Mouse (Mus musculus) heart, postnatal 36 days (tissue): Measurements from ENCODE around the gene Gxylt2. TPM values are rescaled to one million over a fixed set of nuclear protein-coding genes. Genes with fewer than 3 reads are reported as not detected.
A peak's percentile ranks its signal among the peaks of the same experiment; 100 is the strongest.

ENCODE experiments used
- DNase-seq, 2 experiments: peaks; one replicate each; pipeline ENCODE4 v3.0.0; 2021 to 2022
- intact Hi-C: fragments of 180-260 bp; cut with DNase I; formaldehyde crosslinking; loops from one replicate; pipeline ENCODE4 v1.15.1; 2025
- total RNA-seq, 2 experiments: library from RNA; stranded (reverse); gene quantifications; 2 replicates each; pipeline ENCODE4 v1.2.3; 2021

Gene Gxylt2
- total RNA-seq, 2 experiments from 2014 or later: 3.1 TPM

DNA sequence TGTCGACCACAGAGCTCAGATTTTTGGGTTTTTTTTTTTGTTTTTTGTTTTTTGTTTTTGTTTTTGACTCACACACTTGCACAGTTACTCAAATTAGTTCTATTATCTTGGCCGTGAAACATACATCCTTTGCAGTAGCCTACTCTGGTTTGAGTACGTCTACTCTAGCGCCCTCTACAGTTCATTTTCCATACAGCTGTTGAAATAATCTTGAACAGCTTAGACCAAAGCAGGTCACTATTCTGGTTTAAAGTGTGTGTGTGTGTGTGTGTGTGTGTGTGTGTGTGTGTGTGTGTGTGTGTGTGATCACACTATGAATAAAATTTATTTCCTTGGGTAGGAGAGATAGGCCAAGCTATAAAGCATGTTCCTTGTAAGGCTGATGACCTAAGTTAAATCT, 5.6 kb downstream of the Gxylt2 start:
- no peak for DNase-seq
- intact Hi-C loops: no loop called here

DNA sequence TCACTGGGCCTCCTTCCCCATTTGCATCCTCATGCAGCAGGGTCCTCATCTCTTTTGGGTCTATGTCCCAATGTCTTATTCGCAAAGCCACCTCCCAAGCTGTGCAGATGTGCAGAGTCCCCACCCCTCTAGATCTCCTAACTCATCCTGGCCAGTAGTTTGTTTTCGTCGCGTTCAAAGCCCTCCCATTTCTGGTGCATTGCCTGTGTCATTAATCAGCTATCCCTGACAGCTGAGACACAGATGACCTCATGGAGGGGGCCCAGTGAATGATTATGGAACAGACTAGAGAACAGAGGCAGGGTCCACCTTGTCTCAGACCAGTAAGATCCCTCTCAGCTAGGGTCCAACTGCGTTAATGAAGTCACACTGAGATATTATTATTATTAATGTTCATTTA, 6.3 kb downstream of the Gxylt2 start:
- DNase-seq: no peak
- intact Hi-C loops: no loop called here

DNA sequence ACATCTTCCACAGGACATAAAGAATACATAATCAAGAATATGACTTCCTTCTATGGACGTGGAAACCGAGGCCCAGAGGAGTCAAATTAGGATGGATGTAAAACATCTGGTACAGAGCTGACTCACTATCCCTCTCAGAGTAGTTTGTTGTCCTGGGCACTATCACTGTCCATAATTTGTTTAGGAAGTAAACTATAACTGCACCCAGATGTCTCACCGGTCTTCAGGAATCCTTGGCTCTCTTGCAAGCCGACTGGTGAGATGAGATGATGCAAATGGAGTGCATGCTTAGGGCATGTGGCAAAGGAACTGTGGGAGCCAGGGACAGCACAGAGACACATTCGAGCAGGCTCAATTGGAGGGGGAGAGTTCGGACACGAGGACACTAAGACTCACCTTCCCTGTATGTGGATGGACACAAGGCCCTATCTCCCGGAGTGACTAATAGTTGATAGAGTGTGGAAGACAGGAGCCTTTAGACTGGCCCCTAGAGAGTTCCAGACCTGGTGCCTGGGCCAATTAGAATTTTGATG, 10.8 kb downstream of the Gxylt2 start:
- intact Hi-C loops: no loop called here
- DNase-seq: no peak

DNA sequence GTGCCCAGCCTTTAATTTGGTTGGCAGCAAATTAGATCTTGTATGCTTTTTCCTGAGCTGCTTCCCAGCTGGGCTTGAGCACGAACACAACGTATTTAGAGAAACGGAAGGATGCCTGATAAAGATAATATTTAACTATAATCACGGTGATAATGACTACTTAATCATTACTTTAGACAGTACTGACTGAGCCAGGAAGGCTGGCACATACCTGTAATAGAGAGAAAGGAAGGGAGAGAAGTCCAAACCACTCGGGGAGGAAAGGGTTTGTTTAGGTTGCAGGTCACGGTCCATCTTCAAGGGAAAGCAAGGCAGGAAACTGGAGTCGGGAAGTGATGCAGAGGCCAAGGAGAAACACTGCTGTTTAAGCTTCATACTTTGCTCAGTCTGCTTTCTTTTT, 11.6 kb downstream of the Gxylt2 start:
- intact Hi-C loops: no loop called here
- DNase-seq: no peak

DNA sequence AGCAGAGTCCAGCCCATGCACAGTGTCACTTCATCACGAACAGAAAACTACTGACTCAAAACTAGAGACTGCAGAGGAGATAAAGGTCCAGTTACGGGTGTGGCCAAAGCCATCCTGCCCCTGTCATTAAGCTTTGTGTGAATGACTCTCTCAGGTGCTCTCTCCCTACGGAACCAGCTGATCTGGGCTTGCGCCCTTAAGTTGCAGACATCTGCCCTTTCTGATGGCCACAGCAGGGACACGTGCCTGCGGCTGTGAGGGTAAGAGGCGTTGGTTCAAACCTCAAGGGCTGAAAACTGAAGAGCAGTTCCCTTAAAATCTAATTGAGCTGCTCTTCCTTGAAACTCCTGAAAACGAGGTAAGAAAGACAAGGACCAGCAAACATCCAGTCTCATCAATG, 12.3 kb downstream of the Gxylt2 start:
- intact Hi-C loops: no loop called here
- DNase-seq: no peak

DNA sequence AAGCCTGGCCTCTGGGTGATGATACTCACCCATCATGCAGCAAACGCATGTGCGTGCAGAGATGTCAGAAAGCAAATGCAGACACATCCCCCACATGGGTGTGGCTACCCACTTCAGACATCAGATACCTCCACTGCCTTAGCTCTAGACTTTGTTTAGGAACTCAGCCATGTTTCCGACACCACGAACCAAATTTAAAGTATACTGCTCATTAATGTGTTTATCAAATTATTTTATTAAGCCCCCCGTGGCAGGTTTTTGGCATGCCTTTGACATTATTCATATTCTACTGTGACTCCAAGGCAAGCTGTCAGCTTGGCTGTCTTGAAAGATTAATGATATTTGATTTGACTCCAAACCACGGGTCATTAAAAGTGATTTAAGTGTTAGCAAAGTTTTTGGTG, 15.6 kb downstream of the Gxylt2 start:
- intact Hi-C loops: no loop called here
- no peak for DNase-seq

DNA sequence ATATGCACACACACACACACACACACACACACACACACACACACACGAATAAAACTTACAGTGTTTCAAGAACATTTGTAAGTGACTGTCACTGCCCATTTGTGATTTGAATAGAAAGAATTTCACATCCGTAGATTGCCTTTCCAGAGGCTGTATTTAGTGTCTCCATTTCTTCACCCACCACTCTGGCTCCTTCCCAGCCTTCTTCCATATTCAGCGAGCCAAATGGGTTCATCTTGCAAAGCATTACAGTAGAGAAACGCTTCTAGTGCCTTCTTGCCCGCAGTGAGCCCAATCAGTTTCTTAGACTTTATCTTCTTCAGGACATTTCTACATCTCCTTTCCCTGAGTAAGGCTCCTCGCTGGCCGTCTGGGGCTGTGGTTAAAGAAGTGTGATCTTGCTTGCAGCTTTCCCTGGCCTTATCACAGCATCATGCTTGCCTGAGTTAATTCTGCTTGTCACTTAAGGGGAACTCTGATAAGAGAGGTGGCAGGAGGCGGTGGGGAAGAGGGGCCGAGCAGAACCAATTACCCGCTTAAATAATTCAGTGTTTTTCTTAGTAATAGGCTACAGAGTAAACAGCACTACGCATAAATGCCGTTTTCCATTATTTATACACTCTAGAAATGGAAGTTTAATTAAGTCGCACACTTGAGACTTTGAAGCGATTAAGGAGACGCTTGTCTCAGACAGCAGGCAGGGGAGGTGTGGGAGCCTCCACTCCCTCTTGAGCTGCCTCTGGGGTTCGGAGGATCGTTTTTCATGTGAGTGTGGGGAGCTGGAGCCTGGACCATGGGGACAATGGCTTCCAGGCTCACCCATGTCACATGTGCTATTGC, 16.6 kb downstream of the Gxylt2 start:
- intact Hi-C loops: no loop called here
- no peak for DNase-seq

DNA sequence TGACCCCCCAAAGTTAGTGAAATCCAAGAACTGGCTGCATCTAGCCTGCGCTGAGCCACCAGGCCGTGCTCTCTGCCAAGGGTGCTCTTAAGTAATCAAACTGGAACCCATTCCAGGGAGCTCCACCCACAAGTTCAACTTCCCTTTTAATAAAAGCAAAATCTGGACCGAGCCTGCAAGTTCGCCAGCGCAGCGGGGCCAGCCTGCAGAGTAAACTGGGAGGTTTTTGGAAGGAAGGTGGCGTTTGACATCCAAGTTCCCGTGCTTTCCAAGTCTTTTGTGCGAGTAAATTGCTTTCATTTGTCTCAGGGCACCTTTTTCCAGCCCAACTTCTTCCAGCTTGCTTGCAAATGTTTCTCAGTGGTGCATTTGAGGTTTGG, 27.5 kb downstream of the Gxylt2 start:
- peak; percentile 76 for DNase-seq
- intact Hi-C loops: no loop called here

DNA sequence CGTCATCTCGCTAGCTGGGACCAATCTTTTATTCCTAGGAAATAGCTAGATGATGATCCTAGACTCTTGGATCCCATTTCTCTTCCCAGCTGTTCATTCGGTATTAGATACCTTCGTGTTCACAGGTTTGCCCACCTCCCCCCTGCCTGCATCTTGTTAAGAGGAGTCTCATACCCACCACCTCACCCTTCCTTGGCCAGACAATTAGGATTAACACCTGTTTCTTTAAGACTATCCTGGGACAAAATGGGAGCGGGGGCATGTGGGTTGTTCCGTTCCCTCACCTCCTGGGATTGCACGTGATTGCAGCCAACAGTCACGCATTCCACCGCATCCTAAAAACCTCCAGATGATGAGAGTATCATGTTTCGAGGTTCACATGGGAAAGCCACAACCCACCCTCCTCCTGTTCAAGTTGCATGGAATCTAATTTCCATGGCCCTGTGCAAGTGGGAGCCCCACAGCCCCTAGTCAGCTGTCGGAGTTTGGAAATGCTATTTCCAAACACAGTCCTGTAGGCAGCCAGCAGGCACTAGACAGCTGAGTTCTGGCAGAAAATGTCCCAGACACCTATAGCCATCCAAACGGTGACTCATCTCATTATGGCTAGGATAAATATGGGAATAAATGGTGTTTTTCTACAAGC, 28.0 kb downstream of the Gxylt2 start:
- peak; percentile 31 to 45 for DNase-seq
- intact Hi-C loops: no loop called here

DNA sequence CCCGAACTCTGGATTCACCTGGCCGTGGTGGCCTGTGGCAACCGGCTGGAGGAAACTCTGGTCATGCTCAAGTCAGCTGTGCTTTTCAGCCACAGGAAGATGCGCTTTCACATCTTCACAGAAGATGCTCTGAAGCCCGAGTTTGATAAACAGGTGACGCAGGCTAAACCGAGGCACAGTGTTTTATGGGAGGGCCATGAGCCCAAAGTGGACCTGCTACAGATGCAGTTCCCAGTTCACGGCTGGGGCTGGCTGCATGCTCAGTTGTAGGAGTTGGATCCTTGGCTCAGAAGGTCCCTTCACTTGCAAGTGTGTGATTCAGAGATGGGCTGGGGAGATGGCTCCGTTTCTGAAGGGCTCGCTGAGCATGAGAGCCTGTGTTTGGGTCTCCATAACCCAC, 28.7 kb downstream of the Gxylt2 start:
- intact Hi-C loops: no loop called here
- DNase-seq: no peak

DNA sequence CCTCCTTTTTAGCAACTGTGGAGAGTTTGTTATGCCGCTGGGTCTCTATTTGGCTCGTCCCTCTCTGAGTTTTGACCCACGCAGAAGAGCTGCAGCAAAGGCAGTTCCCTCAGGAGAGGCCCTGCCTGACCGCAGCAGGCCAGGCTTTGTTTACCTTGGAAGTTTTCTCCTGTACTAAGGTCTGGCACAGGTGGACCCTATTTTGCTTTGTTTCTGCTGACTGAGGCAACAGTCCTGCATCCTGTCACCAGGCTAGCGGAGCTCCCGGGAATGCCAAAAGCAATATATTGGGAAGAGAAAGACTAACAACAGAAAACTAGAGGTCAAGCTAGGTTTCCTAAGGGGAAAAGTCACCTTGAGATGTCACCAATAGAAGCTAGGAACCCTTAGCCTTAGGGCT, 29.8 kb downstream of the Gxylt2 start:
- intact Hi-C loops: no loop called here
- no peak for DNase-seq

DNA sequence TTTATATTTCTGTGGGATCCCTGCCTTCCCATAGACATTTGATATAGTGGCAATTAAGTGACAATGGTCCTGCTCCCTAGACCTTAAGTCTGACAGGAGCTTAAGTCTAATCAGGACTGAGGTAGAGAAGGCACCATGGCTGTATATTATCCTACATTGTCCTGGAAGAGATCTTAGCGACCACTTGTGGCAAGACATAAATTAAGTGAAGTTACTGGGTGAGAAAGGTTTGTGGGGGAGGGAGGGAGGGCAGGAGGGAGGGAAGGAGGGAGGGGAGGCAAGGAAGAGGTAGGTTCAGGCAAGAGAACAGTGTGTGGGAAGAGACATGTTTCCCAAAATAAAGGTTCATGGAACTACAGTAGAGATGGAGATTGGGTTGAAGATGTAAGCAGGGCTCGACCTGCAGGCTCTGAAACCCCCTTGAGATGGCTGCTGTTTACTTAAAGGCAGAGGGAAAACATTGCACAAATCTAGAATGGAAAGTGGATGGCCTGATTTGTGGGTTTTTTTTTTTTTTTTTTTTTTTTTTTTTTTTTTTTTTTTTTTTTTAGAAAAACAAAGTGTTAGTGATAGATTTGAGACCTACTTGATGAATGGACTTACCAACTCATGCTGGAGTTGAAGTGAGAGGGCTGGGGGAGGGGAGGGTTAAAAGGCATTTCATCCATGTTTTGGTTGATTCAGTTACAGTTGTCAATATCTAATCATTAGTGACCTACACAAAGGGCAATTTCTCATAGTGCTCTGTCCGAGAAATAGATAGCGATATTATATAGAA, 54.1 kb downstream of the Gxylt2 start:
- intact Hi-C loops: no loop called here
- DNase-seq: no peak

DNA sequence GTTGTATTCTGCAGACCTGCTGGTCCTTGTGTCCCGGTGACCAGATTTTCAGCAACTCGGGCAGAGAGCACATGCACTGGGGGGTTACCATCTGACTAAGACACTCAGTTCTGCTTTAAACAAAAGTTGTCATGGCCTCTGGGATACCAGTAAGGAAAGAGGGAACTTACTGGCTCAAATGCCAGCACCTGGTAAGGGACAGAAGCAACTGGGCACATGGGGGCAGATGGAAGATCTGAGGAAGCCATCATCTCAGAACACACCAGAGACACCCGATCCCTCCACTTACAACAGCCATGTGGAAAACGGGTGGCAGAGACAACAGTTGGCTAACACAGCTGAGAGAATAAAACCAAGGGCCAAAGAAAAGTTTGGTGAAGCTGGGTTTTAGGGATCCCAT, 63.2 kb downstream of the Gxylt2 start:
- no peak for DNase-seq
- intact Hi-C loops: no loop called here

DNA sequence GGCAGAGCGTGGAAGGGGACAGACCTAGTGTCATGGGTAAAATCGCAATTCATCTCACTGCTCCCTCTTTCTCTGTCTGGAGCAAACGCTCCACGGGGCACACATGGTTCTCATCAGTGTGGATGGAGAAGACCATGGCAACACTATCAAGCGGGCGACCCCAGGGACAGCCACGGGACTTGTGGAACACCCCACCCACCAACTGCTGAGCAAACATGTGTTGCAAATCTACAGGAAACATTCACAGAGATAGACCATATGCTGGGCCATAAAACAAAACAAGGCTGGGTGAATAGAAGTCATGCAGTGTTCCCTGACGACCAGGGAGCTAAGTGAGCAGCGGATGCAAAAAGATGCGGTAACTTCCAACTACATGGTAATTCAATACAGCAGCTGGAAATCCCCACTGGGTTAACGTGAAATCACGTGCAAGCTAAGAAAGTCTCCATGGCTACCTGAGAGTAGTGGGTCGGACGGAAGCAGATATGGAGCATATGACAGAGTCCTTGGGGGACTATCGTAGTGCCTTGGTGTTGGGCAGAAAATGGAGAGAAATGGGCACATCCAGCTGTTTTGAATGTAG, 71.5 kb downstream of the Gxylt2 start:
- peak in 1 of 2 experiments; percentile 14 for DNase-seq
- intact Hi-C loops: no loop called here

DNA sequence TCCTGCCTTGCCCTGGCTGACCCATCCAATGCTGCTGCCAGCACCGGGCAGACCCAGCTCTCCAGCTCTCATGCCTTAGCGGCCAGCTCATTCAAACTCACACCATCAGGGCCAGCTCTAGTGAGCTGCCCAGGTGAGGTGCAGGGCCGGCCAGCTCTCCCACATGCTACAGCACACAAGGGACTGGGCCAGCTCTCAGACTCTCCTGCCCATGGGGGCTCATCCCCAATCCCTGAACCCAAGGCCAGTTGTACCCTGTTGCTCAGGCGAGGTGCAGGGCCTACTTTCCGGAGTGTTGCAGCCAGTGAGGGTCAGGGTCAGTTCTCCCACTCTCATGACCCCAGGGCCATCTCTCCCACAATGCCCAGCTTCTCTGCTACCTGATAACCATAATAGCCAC, 74.1 kb downstream of the Gxylt2 start:
- no peak for DNase-seq
- intact Hi-C loops: no loop called here

DNA sequence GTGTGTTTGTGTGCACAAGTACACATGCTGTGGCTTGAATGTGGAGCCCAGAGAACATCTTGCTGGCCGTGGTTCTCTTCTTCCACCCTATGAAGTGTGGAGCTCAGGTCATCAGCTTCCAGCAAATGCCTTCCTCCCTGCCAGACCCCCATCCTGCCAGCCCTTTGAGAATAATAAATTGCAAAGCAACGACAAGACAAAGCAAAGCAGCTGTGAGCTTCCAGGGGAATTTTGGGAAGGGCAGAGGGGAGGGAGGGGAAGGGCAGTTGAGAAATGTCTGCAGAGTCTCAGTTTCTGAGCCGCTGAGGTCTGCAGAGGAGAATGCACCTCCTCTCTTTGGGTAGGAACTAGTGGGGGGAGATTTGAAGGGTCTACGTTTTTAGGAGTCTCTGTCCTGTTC, 75.9 kb downstream of the Gxylt2 start:
- peak in 1 of 2 experiments; percentile 14 for DNase-seq
- intact Hi-C loops: no loop called here

DNA sequence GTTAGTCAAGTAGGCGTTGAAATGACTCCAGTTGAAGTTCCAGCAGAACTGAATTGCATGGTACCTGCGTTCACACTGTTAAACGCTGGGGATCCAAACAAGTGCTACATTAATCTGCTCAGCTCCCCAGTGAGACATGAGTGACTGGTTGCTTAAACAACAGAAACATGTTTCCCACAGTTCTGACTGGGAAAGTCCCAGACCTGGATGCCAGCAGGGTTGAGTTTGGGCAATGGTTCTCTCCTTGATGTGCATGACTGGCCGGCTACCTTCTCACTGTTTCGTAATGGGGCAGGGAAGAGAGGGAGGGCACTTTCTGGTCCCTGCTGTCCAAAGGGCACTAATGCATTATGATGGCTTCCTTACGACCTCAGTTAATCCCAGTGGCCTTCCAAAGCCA, 77.1 kb downstream of the Gxylt2 start:
- intact Hi-C loops: no loop called here

DNA sequence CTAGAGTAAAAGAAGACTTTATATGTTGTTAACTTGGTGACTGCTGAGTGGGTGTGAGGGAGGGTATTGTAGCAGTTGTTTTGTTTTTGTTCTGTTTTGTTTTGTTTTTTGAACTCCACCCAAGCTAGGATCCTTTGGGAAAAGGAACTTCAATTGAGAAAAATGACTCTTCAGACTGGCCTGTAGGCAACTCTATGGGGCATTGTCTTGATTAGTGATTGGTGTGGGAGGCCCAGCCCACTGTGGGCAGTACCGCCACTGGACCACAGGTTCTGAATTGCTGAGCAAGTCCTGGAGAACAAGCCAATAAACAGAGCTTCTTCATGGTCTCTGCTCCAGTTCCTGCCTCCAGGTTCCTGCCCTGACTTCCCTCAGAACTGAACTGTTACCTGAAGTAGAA, 83.2 kb downstream of the Gxylt2 start:
- DNase-seq: no peak
- intact Hi-C loops: no loop called here

More for the DNA sequence above, 77.1 kb downstream of the Gxylt2 start:
- no peak for DNase-seq

DNA sequence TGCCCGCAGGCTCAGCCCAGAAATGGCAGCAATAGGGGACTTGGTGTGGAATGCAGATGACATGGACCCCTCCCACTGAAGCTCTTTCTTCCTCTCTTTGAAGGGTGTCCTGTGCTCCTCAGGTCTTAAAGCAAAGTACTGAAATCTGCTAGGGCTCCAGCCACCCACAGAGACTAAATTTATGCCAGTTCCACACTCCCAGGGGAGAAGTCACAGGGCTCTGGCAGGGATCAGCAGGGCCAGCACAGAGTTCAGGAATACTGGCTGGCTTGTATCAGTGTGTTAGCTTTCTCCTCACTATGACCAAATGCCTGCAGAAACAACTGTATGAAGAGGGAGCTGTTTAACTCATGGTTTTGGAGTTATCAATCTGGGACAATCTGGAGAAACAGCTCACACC, 84.6 kb downstream of the Gxylt2 start:
- no peak for DNase-seq
- intact Hi-C loops: no loop called here

DNA sequence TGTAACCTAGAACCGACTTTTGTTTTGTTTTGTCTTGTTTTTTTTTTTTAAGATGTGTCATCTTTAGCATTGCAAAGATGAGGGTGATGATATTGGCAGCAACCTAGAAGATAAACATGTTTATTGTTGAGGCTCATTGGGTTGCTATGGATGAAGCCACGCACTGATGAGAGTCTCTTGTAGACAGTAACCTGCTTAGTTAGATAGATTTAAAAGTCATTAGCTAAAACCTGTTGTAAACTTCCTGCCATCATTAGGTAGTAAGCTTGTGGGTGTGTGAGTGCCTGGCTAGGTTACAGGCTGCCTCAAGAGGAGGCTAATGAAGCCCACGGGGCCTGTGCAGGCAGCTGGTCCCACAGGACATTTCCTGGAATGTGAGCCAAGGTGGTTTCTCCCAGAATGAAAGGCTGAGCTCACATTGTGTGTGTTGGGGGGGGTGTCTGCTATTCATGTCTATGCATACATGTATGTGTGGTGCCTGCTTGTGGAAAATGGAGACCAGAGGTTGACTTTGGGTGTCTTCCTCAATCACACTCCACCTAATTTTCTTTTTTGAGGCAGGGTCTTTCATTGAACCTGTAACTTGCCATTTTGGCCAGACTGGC, 87.6 kb downstream of the Gxylt2 start:
- no peak for DNase-seq
- intact Hi-C loops: no loop called here
